Mouse (Mus musculus) left cerebral cortex, postnatal 14 days (tissue): ENCODE data around the gene Nudt3. TPM values are rescaled to one million over a fixed set of nuclear protein-coding genes. Genes with fewer than 3 reads are reported as not detected.
A peak's percentile ranks its signal among the peaks of the same experiment; 100 is the strongest.

ENCODE experiments used
- DNase-seq, 2 experiments: peaks; one replicate each; pipeline ENCODE4 v3.0.0; 2021 to 2022; ENCODE audit warnings: low spot score in 2 of 2, mixed read lengths in 1 of 2
- intact Hi-C: fragments of 180-260 bp; cut with DNase I; formaldehyde crosslinking; loops from one replicate; pipeline ENCODE4 v1.15.1; 2025
- total RNA-seq, 2 experiments: library from RNA; stranded (reverse); gene quantifications; 2 replicates each; pipeline ENCODE4 v1.2.3; 2021

The Nudt3 gene
- total RNA-seq, 2 experiments from 2014 or later = 514 to 519 TPM

- DNase-seq = no peak
- intact Hi-C loops = no loop called here
Observed at GRCm38 (mm10) chr17:27576056-27576455, 47.2 kb downstream of the Nudt3 start.

GRCm38 (mm10) chr17:27575116-27575776, 48.0 kb downstream of the Nudt3 start:
- DNase-seq = no peak
- intact Hi-C loops = no loop called here

- intact Hi-C loops = no loop called here
- peak in 1 of 2 experiments; percentile 62 for DNase-seq
Observed at GRCm38 (mm10) chr17:27574470-27575115, 48.7 kb downstream of the Nudt3 start.

- no peak for DNase-seq
- intact Hi-C loops = no loop called here
Observed at GRCm38 (mm10) chr17:27573772-27574320, 49.4 kb downstream of the Nudt3 start.

- intact Hi-C loops = no loop called here
- DNase-seq = no peak
Observed at GRCm38 (mm10) chr17:27571315-27571714, 52.0 kb downstream of the Nudt3 start.

- DNase-seq = no peak
- intact Hi-C loops = loop anchor here (10.0 kb wide), 1 partner anchor 197 kb away; no protein-coding TSS in a partner anchor
Observed at GRCm38 (mm10) chr17:27568228-27568627, 55.1 kb downstream of the Nudt3 start.

- DNase-seq = no peak
- intact Hi-C loops = loop anchor here (2.0 to 10.0 kb wide), 2 partner anchors 57 to 199 kb away; partner anchors contain the start of gene Nudt3
Observed at GRCm38 (mm10) chr17:27565942-27566267, 57.4 kb downstream of the Nudt3 start.

GRCm38 (mm10) chr17:27565163-27565941, 57.9 kb downstream of the Nudt3 start, which contains the start of gene AI413582:
Gene AI413582 (minus strand): TSS chr17:27565756.
- intact Hi-C loops = loop anchor here (2.0 to 10.0 kb wide), 2 partner anchors 57 to 199 kb away; partner anchors contain the start of gene Nudt3
- peak; percentile 95 to 97 for DNase-seq

GRCm38 (mm10) chr17:27564391-27565162, 58.7 kb downstream of the Nudt3 start:
- intact Hi-C loops = loop anchor here (2.0 to 10.0 kb wide), 2 partner anchors 58 to 200 kb away; partner anchors contain the start of gene Nudt3

GRCm38 (mm10) chr17:27563771-27564244, 59.5 kb downstream of the Nudt3 start:
- intact Hi-C loops = loop anchor here (2.0 to 10.0 kb wide), 2 partner anchors 59 to 201 kb away; partner anchors contain the start of gene Nudt3
- no peak for DNase-seq

More at GRCm38 (mm10) chr17:27564391-27565162, 58.7 kb downstream of the Nudt3 start:
- peak in 1 of 2 experiments; percentile 36 for DNase-seq

GRCm38 (mm10) chr17:27561809-27562526, 61.3 kb downstream of the Nudt3 start:
- intact Hi-C loops = loop anchor here (10.0 kb wide), 1 partner anchor 203 kb away; no protein-coding TSS in a partner anchor
- DNase-seq = peak; percentile 67 to 70

GRCm38 (mm10) chr17:27560926-27561480, 62.3 kb downstream of the Nudt3 start:
- intact Hi-C loops = loop anchor here (10.0 kb wide), 1 partner anchor 204 kb away; no protein-coding TSS in a partner anchor
- DNase-seq = no peak

- intact Hi-C loops = no loop called here
- no peak for DNase-seq
Observed at GRCm38 (mm10) chr17:27559596-27559995, 63.7 kb downstream of the Nudt3 start.

- intact Hi-C loops = no loop called here
- no peak for DNase-seq
Observed at GRCm38 (mm10) chr17:27558845-27559244, 64.5 kb downstream of the Nudt3 start.

GRCm38 (mm10) chr17:27557927-27558661, 65.2 kb downstream of the Nudt3 start:
- DNase-seq = no peak
- intact Hi-C loops = no loop called here

- DNase-seq = peak in 1 of 2 experiments; percentile 43
- intact Hi-C loops = no loop called here
Observed at GRCm38 (mm10) chr17:27557181-27557926, 65.9 kb downstream of the Nudt3 start.
